Mouse (Mus musculus) neural tube, embryonic 13.5 days (tissue): ENCODE data around the gene Rnh1. TPM values are rescaled to one million over a fixed set of nuclear protein-coding genes. Genes with fewer than 3 reads are reported as not detected.

Source experiments
- ATAC-seq: fragments of 200-750 bp; cut with Nextera tagmentation; 2 replicates; pipeline ENCODE4 v1.8.0; 2017; ENCODE audit warnings: low read depth, mild to moderate bottlenecking, moderate TSS enrichment, moderate library complexity
- H3K27ac ChIP-seq: fragments of 300-500 bp; sonication (generic); replicated peaks from 2 replicates; pipeline ENCODE4 v1.5.1; 2015; ENCODE audit warnings: moderate library complexity, mild to moderate bottlenecking, inconsistent platforms
- H3K27me3 ChIP-seq: fragments of 300-500 bp; sonication (generic); 2 replicates; pipeline ENCODE4 v1.6.1; 2015; ENCODE audit warnings: mild to moderate bottlenecking, inconsistent platforms
- H3K36me3 ChIP-seq: fragments of 300-500 bp; sonication (generic); 2 replicates; pipeline ENCODE4 v1.6.1; 2015; ENCODE audit warnings: mild to moderate bottlenecking, inconsistent platforms
- H3K4me1 ChIP-seq: fragments of 300-500 bp; sonication (generic); replicated peaks from 2 replicates; pipeline ENCODE4 v1.6.1; 2015; ENCODE audit warnings: inconsistent platforms
- H3K4me2 ChIP-seq: fragments of 300-500 bp; sonication (generic); 2 replicates; pipeline ENCODE4 v1.6.1; 2015; ENCODE audit warnings: inconsistent platforms, mild to moderate bottlenecking, moderate library complexity
- H3K4me3 ChIP-seq: fragments of 300-500 bp; sonication (generic); 2 replicates; pipeline ENCODE4 v1.5.1; 2015; ENCODE audit warnings: mild to moderate bottlenecking, inconsistent platforms
- H3K9ac ChIP-seq: fragments of 300-500 bp; sonication (generic); 2 replicates; pipeline ENCODE4 v1.6.1; 2015; ENCODE audit warnings: moderate library complexity, mild to moderate bottlenecking, inconsistent platforms
- H3K9me3 ChIP-seq: fragments of 300-500 bp; sonication (generic); 2 replicates; pipeline ENCODE4 v1.6.1; 2016; ENCODE audit warnings: inconsistent platforms
- WGBS: fragments of 180-500 bp; shearing (Covaris S2); methylation state at CpG from one replicate; pipeline ENCODE4 v1.1.7; 2015; 5-methylcytosine and 5-hydroxymethylcytosine counted together
- polyA plus RNA-seq: library from polyadenylated mRNA; unstranded; fragments of >200 nt; fragmentation: Nextera tagmentation; extraction: Ambion mirVana; gene quantifications from 2 replicates; pipeline ENCODE4 v1.2.1, GENCODE M21; 2015

The Rnh1 gene
- polyA plus RNA-seq, 1 experiment from 2014 or later = 57.5 TPM

DNA sequence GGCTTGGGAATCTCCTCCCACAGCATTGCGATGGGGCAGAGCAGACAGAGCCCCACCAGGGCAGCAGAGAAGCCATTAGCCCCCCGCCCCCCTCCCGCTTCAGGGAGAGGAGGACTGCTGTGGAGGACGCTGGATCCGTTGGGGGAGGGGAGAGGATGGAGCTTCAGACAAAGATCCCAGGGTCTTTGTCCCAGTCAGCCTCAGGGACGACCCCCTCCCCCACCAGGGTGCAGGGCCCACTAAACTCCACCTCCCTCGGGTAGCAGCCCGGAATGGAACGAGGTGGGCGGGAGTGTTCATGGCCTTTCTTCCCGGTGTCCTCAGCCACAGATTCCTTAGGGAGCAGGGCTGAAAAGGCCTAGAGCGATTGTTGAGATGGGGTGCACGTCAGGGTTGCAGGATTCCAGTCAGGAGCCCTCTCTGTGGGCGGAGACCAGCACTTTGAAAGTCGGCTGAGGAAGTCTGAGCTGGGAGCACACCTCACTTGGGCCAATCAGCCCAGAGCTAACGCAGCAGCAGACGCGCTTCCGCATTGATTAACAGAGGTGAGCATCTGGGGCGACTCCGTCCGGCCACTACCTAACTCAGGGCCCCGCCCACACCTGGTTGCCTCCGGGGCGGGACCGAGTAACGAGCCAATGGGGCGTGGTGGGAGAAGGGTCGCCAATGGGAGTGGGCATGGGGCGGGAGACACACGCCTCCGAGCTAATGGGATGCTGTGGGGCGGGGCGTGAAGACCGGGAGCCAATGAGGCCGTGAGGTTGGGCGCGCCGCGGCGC lies 42.6 kb upstream of the Rnh1 start, which contains the start of gene Rassf7:
Gene Rassf7 (plus strand): TSS at position 760 of the 779 bp plus-strand sequence.
- Histone ChIP-seq H3K9ac (peak within 1 kb of the TSS; percentile 82), H3K4me3 (peak within 1 kb of the TSS; percentile 58), H3K27ac (peak within 1 kb of the TSS; percentile 87), H3K36me3 (peaks cover 9% of the 10 kb centered on the region; the same call in 1 of the 2 replicates), H3K9me3 (no peaks in the 10 kb centered on the region), H3K27me3 (no peaks in the 10 kb centered on the region), H3K4me2 (peak within 1 kb of the TSS; percentile 94), H3K4me1 (peaks cover 28% of the 10 kb centered on the region)
- peak; percentile 96 for ATAC-seq
- WGBS = under 1% methylated on average over 41 of the region's 41 CpGs

DNA sequence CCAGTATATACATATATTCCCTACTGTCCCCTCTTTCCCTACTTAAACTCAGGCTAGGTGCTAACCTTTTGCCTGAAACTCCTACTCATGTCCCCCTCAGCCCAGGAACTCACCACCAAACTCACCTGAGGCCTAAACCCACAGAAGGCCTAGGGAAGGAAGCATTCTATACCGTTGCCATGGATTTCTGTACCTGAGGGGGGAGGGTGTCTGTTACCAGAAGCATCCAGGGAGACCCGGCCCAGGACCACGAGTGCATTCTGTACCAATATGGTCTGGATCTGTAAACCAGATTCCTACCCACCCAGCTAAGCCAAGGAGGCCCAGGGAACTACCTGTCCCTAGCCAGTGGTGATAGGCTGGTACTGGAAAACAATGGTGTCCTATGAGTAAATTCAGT lies 41.7 kb upstream of the Rnh1 start:
- Histone ChIP-seq H3K4me1 (peaks cover 28% of the 10 kb centered on the region), H3K9me3 (no peaks in the 10 kb centered on the region), H3K27me3 (no peaks in the 10 kb centered on the region), H3K9ac (no peak overlapping the region), H3K4me2 (no peak overlapping the region), H3K4me3 (no peak overlapping the region), H3K36me3 (peaks cover 9% of the 10 kb centered on the region; the same call in 1 of the 2 replicates), H3K27ac (0 out of 2 replicates have a peak overlapping the region, but pooled peaks have one; percentile 5)
- WGBS = 78% methylated on average over 3 of the region's 3 CpGs
- ATAC-seq = no peak

- Histone ChIP-seq H3K27me3 (no peaks in the 10 kb centered on the region), H3K4me2 (peak within 1 kb of the TSS; percentile 94), H3K4me1 (peaks cover 28% of the 10 kb centered on the region), H3K9ac (peak within 1 kb of the TSS; percentile 82), H3K4me3 (peak within 1 kb of the TSS; percentile 58), H3K9me3 (no peaks in the 10 kb centered on the region), H3K27ac (peak within 1 kb of the TSS; percentile 87), H3K36me3 (peaks cover 9% of the 10 kb centered on the region; the same call in 1 of the 2 replicates)
- WGBS = 93% methylated on average over 11 of the region's 11 CpGs
- ATAC-seq = no peak
Measured at GRCm38 (mm10) chr7:141213605-141214235, 41.1 kb upstream of the Rnh1 start, which contains the start of gene Lmntd2. Lmntd2 (minus strand) TSS chr7:141214080.

DNA sequence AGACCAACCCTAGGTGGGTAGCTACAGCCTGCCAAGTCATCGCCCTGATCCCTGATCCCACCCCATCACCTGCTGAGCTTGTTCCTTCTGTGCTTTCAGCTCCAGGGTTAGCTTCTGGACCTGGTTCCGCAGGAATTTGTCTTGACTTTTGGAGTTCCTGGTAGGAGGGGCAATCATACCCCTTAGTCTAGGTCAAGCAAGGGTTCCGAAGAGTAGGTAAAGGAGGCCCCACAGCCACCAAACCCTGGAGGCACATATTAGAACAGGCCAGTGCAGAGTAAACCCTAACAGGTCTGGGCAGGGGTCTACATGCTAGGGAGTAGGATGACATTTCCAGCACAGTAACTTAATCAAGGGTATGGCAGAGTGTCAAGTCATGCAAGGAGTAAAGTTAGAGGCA lies 40.5 kb upstream of the Rnh1 start:
- Histone ChIP-seq H3K27me3 (no peaks in the 10 kb centered on the region), H3K27ac (no peak overlapping the region), H3K4me2 (no peak overlapping the region), H3K4me3 (no peak overlapping the region), H3K9me3 (no peaks in the 10 kb centered on the region), H3K4me1 (peaks cover 26% of the 10 kb centered on the region), H3K9ac (no peak overlapping the region), H3K36me3 (peaks cover 8% of the 10 kb centered on the region; the same call in 1 of the 2 replicates)
- WGBS = 93% methylated on average over 3 of the region's 3 CpGs
- ATAC-seq = no peak

GRCm38 (mm10) chr7:141210606-141211131 lies 38.0 kb upstream of the Rnh1 start:
- no peaks in the 10 kb centered on the region for H3K27me3 ChIP-seq
- H3K4me2 ChIP-seq = no peak overlapping the region
- H3K27ac ChIP-seq = no peak overlapping the region
- WGBS = 88% methylated on average over 14 of the region's 14 CpGs
- H3K4me1 ChIP-seq = peaks cover 7% of the 10 kb centered on the region
- H3K4me3 ChIP-seq = no peak overlapping the region
- H3K36me3 ChIP-seq = no peaks in the 10 kb centered on the region
- no peak overlapping the region for H3K9ac ChIP-seq
- no peaks in the 10 kb centered on the region for H3K9me3 ChIP-seq
- no peak for ATAC-seq

GRCm38 (mm10) chr7:141210137-141210536 lies 37.5 kb upstream of the Rnh1 start:
- 81% methylated on average over 12 of the region's 12 CpGs for WGBS
- no peaks in the 10 kb centered on the region for H3K36me3 ChIP-seq
- H3K9ac ChIP-seq = no peak overlapping the region
- no peak for ATAC-seq
- no peak overlapping the region for H3K4me3 ChIP-seq
- H3K9me3 ChIP-seq = no peaks in the 10 kb centered on the region
- H3K4me1 ChIP-seq = peaks cover 5% of the 10 kb centered on the region
- no peaks in the 10 kb centered on the region for H3K27me3 ChIP-seq
- H3K4me2 ChIP-seq = no peak overlapping the region
- no peak overlapping the region for H3K27ac ChIP-seq

- 71% methylated on average over 3 of the region's 3 CpGs for WGBS
- Histone ChIP-seq H3K4me2 (no peak overlapping the region), H3K27me3 (no peaks in the 10 kb centered on the region), H3K9ac (no peak overlapping the region), H3K27ac (no peak overlapping the region), H3K4me3 (no peak overlapping the region), H3K9me3 (no peaks in the 10 kb centered on the region), H3K36me3 (no peaks in the 10 kb centered on the region), H3K4me1 (no peaks in the 10 kb centered on the region; the same call in 1 of the 2 replicates)
- ATAC-seq = no peak
Measured at GRCm38 (mm10) chr7:141209526-141209925, 36.9 kb upstream of the Rnh1 start.

GRCm38 (mm10) chr7:141206182-141206937 lies 33.7 kb upstream of the Rnh1 start:
- Histone ChIP-seq H3K27ac (no peak overlapping the region), H3K4me2 (no peak overlapping the region), H3K4me1 (no peaks in the 10 kb centered on the region), H3K27me3 (no peaks in the 10 kb centered on the region), H3K4me3 (no peak overlapping the region), H3K36me3 (no peaks in the 10 kb centered on the region), H3K9me3 (no peaks in the 10 kb centered on the region), H3K9ac (no peak overlapping the region)
- no peak for ATAC-seq
- WGBS = 93% methylated on average over 18 of the region's 18 CpGs

DNA sequence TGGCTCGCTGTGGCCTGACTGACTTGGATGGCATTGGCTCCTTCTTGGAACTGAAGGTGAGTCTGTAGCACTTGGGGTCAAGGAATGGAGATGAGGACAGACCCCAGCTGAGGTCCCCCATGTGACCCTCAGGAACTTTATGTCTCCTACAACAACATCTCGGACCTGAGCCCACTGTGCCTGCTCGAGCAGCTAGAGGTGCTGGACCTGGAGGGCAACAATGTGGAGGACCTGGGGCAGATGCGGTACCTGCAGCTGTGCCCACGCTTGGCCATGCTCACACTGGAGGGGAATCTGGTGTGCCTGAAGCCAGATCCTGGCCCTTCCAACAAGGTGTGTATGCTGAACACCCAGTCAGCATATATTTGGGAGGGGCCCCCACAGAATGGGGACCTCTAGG lies 32.8 kb upstream of the Rnh1 start:
- H3K9me3 ChIP-seq = no peaks in the 10 kb centered on the region
- 83% methylated on average over 5 of the region's 5 CpGs for WGBS
- H3K36me3 ChIP-seq = no peaks in the 10 kb centered on the region
- H3K9ac ChIP-seq = no peak overlapping the region
- H3K27ac ChIP-seq = no peak overlapping the region
- H3K4me3 ChIP-seq = no peak overlapping the region
- H3K27me3 ChIP-seq = no peaks in the 10 kb centered on the region
- H3K4me1 ChIP-seq = no peaks in the 10 kb centered on the region
- no peak for ATAC-seq
- no peak overlapping the region for H3K4me2 ChIP-seq

- 80% methylated on average over 3 of the region's 3 CpGs for WGBS
Measured at GRCm38 (mm10) chr7:141204546-141204945, 31.9 kb upstream of the Rnh1 start.

DNA sequence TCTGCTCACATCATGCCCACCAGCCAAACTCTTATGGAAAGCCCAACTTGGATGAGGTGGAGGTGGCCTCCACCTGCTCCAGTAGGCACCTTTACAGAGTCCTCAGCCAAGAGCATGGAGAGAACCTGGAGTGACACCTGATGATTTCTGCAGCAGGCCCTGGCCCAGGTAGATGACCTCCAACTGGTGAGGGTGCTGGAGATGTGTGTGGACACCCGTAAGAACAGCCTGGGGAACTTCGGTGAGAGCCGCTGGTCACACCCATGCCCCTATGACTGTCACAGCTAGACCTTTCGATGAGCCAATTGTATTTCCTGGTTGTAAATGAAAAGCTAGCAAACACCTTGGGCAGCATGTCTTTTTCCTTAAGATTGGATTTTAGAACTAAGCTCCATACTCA lies 25.5 kb upstream of the Rnh1 start:
- Histone ChIP-seq H3K36me3 (0 out of 2 replicates have a peak, but pooled peaks cover 4% of the 10 kb centered on the region), H3K27me3 (no peaks in the 10 kb centered on the region), H3K4me3 (no peak overlapping the region), H3K27ac (no peak overlapping the region), H3K9ac (no peak overlapping the region), H3K4me1 (peaks cover 17% of the 10 kb centered on the region), H3K9me3 (no peaks in the 10 kb centered on the region), H3K4me2 (no peak overlapping the region)
- 93% methylated on average over 4 of the region's 4 CpGs for WGBS
- no peak for ATAC-seq

More at GRCm38 (mm10) chr7:141204546-141204945, 31.9 kb upstream of the Rnh1 start:
- Histone ChIP-seq H3K27ac (no peak overlapping the region), H3K4me1 (no peaks in the 10 kb centered on the region), H3K4me3 (no peak overlapping the region), H3K36me3 (no peaks in the 10 kb centered on the region), H3K4me2 (no peak overlapping the region), H3K9me3 (no peaks in the 10 kb centered on the region), H3K27me3 (no peaks in the 10 kb centered on the region), H3K9ac (no peak overlapping the region)
- ATAC-seq = no peak
